Mouse (Mus musculus) fat pad, adult 2 months (tissue): ENCODE results near the gene Zcchc18.
"Not testable (repeated sequence)": the region's sequence is repeated elsewhere in the genome, so short reads cannot be mapped to it uniquely, and the experiment has no call there.

Experiments used
- DNase-seq: peaks from one replicate; pipeline ENCODE4 v3.0.0-alpha.2; 2011; ENCODE audit warnings: low read depth, low spot score; ENCODE audit errors: extremely low read depth

Gene Zcchc18

DNA sequence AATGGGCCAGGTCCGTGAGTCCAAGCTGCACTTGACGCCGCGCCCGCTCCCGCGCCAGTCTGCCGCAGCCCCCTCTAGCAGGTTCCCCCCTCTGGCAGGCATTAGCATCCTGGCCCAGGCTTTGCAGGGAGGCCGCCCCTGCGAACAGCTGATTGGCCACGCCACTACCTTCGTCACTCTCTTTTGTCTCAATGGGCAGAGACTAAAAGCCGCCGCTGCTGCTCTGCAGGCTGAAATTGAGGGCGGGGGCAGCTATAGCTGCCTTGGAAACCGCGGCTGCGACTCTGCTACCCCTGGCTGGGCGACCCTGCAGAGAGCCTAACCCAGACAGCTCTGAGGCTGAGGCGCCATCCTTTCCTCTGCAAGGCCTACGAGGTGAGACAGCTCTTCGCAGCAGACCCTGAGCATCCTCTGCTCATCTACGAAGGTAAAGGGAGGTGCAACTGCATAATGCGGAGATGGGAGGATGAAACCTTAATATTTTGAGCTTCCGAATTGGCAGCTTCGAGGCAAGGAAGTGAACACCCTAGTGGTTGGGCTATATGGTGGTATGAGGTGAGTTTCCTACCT lies at the start of gene Zcchc18:
TSS of gene Zcchc18 (plus strand) at position 178 of the 570 bp plus-strand sequence.
- no peak for DNase-seq

GRCm38 (mm10) chrX:136957583-136958279 lies 35.2 kb upstream of the Zcchc18 start:
- DNase-seq: not testable (repeated sequence)

DNA sequence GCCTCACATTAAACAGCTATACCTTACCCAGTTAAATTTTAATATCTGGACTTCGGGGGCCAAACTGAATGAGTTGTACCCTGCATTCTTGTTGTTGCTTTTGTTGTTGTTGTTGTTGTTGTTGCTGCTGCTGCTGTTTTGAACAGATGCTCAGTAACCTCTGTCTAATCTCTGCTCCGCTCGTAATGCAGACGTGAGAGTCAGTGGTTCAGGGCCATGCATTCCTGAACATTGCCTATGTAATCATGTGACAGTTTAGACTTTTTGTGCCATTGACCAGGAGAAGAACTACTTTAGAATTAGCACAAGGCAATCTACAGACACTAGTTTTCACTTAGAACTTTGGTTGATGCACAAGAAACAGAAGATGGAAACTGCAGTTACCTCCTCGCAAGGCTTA lies 34.7 kb upstream of the Zcchc18 start:
- DNase-seq: not testable (repeated sequence)

GRCm38 (mm10) chrX:136959688-136960087 lies 33.3 kb upstream of the Zcchc18 start:
- no peak for DNase-seq

GRCm38 (mm10) chrX:136975397-136975796 lies 17.6 kb upstream of the Zcchc18 start, which contains the start of gene Tmsb15b2:
Gene Tmsb15b2 (minus strand): TSS chrX:136975497.
- not testable (repeated sequence) for DNase-seq

DNA sequence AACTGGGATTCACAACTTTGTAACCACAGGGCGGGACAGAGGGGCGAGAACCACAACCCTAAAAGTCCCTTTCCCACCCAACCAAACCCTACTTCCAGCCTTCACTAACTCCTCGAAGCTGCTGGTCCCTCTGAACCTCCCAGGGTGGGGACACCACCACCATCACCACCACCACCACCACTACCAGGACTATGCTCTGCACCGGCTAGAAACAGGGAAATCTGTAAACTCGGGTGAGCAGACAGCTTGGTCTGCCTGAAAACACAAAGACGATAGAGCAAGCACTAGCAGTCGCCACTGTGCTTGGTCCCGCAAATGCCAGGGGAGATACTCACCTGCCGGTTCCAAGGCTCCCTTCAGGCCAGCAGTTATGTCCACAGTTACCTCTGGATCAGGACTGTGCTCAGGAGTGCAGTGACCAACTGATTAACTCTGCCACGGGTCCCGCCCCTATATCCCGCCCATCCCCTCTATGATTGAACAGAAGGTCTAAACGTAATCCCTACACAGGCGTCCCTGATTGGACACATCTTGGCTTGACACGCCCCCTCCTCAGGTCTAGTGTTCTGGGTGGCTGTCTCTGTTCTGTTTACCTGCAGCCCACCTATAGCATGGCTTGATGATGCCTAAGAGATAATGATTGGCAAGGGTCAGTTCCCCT lies 16.4 kb upstream of the Zcchc18 start, which contains the start of the genes Tmsb15l and Tmsb15b1:
TSS of gene Tmsb15l (minus strand) at position 446 of the 661 bp plus-strand sequence.
TSS of gene Tmsb15b1 (minus strand) at position 451 of the 661 bp plus-strand sequence.
- no peak for DNase-seq

DNA sequence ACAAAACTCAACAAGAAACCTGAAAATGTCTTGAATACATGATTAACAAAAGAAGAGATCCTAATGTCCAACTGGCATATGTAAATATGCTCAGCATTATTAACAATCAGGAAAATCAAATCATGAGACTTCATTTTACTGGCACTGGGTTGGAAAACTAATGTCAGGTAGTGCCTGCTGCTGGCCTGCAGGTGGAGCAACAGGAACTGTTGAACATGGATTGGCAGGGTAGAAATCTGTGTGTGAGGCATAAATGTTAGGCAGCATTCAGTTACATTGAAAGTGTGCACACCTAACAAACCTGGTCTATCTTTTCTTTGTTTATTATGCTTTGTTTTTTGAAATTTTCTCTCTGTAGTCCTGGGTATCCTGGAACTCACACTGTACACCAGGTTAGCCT lies 14.3 kb upstream of the Zcchc18 start:
- no peak for DNase-seq

DNA sequence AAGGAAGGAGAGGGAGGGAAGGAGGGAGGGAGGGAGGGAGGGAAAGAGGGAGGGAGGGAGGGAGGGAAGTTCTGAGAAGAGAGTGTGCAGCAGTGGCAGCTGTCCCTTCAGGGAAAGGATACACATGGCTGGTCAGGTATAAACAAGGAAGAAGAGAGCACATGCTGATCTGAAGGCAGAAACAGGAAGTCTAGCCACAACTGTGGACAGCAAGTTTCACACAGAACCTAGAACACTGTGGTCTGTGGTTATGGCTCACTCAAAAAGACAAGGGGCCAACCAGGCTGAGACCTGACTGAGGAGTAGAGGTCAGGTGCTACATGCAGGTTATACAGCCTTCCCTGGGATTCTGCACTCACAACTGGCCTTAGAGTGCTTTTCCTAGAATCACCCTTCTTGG lies 6.9 kb upstream of the Zcchc18 start:
- DNase-seq: no peak

DNA sequence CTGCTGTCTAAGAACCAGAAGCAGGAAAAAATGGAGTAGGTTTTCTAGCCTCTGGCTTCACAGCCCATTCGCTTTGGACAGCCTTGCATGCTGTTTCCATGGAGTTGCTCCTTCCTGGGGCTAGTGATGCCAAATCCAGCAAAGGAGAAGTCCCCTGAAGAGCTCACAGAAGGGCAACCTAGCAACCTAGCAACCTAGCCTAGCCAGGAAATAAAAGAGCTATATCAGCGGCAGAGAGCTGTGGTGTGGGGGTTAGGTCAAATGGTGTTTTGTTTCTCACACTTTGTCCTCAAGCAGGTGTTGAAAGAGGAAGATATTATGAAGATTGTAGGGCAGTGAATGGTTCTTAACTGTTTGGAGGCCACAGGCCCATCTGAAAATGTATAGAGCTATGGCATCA lies 1.7 kb upstream of the Zcchc18 start:
- DNase-seq: no peak

GRCm38 (mm10) chrX:136992191-136992965 lies 577 bp upstream of the Zcchc18 start:
- no peak for DNase-seq

- DNase-seq: no peak
Measured at GRCm38 (mm10) chrX:136993641-136994040, 686 bp downstream of the Zcchc18 start.

- DNase-seq: no peak
Measured at GRCm38 (mm10) chrX:136996256-136996655, 3.3 kb downstream of the Zcchc18 start.

DNA sequence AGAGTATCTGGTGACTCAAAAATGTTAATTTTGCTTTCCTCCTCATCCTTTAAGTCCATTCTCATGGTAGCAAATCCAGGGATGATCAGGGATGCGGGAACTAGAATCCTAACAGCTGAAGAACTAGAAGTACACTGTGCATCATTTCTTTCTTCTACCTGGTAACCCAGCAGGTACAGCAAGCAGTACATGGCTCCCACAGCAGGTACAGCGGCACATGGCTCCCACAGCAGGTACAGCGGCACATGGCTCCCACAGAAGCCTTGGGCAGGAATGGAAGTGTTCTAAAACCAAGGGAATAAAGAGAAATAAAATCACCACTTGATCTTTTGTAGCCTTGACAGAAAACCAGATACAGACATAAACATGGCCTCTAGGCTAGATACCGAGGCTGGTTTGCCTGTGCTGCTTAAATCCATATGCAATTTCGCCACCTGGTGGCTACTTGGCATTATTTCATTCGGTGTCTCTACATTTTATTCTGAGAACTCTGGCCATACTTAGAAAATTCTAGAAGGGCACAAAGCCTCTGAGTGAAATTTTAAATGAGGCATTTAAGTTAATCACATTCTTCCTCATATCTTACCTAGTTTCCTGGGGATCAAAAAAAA lies 22.2 kb downstream of the Zcchc18 start:
- DNase-seq: no peak

DNA sequence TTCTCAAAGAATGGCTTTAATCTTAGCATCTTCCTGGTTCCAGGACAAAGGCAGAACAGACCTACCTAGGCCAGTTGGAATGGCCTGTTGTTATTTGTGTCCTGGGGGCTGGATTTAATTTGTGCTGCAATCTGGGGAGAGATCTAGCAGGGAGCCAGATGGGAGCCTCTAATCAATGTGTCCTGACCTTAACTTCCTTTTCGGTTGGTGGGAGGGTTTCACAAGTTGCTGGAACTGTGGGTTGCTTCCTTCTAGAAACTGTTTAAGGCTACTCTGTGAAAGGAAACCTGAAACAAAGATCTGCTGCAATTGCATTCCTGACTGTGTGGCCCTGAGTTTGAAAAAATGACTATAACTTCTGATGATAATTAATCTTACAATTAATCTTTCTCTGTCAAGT lies 24.7 kb downstream of the Zcchc18 start:
- DNase-seq: no peak

DNA sequence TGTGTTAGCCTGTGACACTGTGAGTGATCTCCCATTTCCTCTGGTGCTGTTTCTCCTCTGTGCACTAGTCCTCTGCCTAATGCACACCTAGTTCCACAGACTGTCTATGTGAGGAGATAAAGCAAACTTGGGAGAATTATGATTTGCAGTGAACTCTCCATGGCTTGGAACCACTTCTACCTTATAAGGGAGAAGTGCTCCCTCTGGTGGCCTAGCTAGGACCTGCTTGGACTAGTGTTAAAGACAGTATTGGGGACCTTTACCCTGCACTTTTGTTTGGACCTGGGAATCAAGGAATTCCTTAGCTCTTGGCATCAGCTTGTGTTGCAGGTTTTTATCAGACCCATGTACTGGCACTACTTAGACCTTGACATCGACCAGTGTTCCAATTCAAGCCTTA lies 26.4 kb downstream of the Zcchc18 start:
- DNase-seq: no peak

- DNase-seq: no peak
Measured at GRCm38 (mm10) chrX:137030916-137031315, 38.0 kb downstream of the Zcchc18 start.

DNA sequence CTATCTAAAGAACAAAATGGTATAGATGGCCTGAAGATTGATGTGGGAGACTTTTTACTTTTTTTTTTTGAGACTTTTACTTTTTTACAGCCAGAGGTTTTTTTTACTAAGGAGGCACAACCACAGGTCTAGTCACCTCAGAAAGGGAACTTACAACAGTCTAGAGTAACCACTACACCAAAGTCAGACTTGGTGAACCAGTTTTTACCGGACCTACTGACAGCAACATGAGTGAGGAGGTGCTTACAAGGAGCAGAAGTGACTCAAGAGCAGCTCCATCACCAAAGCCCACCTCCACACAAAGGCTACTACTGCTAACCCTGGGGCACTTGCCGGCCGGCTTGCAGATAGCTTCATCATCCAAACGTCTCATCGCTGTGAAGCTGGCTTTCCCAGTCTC lies 38.8 kb downstream of the Zcchc18 start:
- DNase-seq: no peak

GRCm38 (mm10) chrX:137034322-137034721 lies 41.4 kb downstream of the Zcchc18 start:
- DNase-seq: no peak

GRCm38 (mm10) chrX:137037470-137037999 lies 44.6 kb downstream of the Zcchc18 start:
- no peak for DNase-seq

GRCm38 (mm10) chrX:137038000-137038483 lies 45.1 kb downstream of the Zcchc18 start, which contains the start of gene Slc25a53:
Gene Slc25a53 (minus strand): TSS chrX:137038302.
- no peak for DNase-seq
